Mouse (Mus musculus) G1E (cell line): ENCODE results near the gene Mmrn1. TPM values are rescaled to one million over a fixed set of nuclear protein-coding genes. Genes with fewer than 3 reads are reported as not detected.

Experiments used
- ATAC-seq: 2 replicates; pipeline ENCODE4 v1.8.0; 2016; ENCODE audit warnings: mild to moderate bottlenecking; ENCODE audit not compliant: insufficient number of reproducible peaks, poor library complexity, low FRiP score, severe bottlenecking; ENCODE audit errors: extremely low read depth
- DNase-seq: peaks from one replicate; pipeline ENCODE4 v3.0.0; 2012; ENCODE audit warnings: low spot score
- H3K27me3 ChIP-seq: 2 replicates; pipeline ENCODE4 v1.6.1; 2012; ENCODE audit warnings: mild to moderate bottlenecking, low read length, inconsistent platforms; ENCODE audit not compliant: insufficient read depth
- H3K36me3 ChIP-seq: replicated peaks from 2 replicates; pipeline ENCODE3; 2012; ENCODE audit warnings: mild to moderate bottlenecking, inconsistent platforms
- H3K4me1 ChIP-seq: 2 replicates; pipeline ENCODE4 v1.6.1; 2012; ENCODE audit warnings: low read depth, low read length, inconsistent platforms, mixed read lengths; ENCODE audit not compliant: insufficient read depth
- H3K4me3 ChIP-seq: 2 replicates; pipeline ENCODE4 v1.5.1; 2012; ENCODE audit warnings: low read depth, mild to moderate bottlenecking, inconsistent platforms, low read length, moderate library complexity, mixed read lengths
- H3K9me3 ChIP-seq: replicated peaks from 2 replicates; pipeline ENCODE4 v1.6.1; 2012; ENCODE audit warnings: inconsistent platforms
- CTCF ChIP-seq: IDR thresholded peaks from 2 replicates; pipeline ENCODE4 v1.5.1; 2012; ENCODE audit warnings: low read depth, low read length, inconsistent platforms, mixed read lengths
- GATA1 ChIP-seq: IDR thresholded peaks from 2 replicates; pipeline ENCODE4 v1.6.1; 2012; ENCODE audit warnings: borderline replicate concordance, low read length, inconsistent platforms, mixed read lengths
- GATA2 ChIP-seq: IDR thresholded peaks from 2 replicates; pipeline ENCODE4 v1.6.1; 2012; ENCODE audit warnings: low read depth, low read length, inconsistent platforms, borderline replicate concordance
- POLR2AphosphoS5 ChIP-seq: IDR thresholded peaks from 2 replicates; pipeline ENCODE4 v1.6.1; 2012; ENCODE audit warnings: low read depth, low read length, inconsistent platforms; ENCODE audit not compliant: insufficient replicate concordance
- TAL1 ChIP-seq: conservative IDR thresholded peaks from 2 replicates; pipeline ENCODE4 v1.6.1; 2012; ENCODE audit warnings: low read depth, low read length, inconsistent platforms, mixed read lengths
- polyA plus RNA-seq: library from polyadenylated mRNA; stranded (reverse); fragments of >175 nt; gene quantifications from 2 replicates; pipeline ENCODE4 v1.2.3, GENCODE M21; 2012
- total RNA-seq, 2 experiments: library from RNA; stranded (forward) in 1 of 2; stranded (reverse) in 1 of 2; fragments of 200-1000 nt in 1 of 2; fragments of >200 nt in 1 of 2; fragmentation: Nextera tagmentation in 1 of 2; gene quantifications; 2 replicates each; pipeline ENCODE4 v1.2.3; 2014 to 2017

Gene Mmrn1
- total and polyA plus RNA-seq, 3 experiments, result 0.11 TPM; not detected in 2

DNA sequence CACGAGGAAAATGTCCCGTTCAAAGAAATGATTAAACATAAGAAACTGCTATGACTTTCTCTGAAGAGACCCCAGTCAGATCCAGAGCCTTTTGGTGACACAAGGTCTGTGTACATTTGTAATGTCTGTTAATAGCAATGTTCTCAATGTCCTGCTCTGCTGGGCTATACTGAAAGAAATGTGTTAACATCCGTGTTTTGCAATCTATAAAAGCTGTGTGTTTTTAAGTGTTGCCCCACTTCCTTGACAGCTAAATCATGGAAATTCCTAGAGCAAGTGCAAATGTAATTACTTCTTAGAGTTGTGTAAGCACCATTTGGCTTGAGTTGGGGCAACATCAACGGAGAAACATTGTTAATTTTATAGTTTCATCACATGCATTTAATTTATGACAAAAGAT lies 42.2 kb downstream of the Mmrn1 start:
- Histone ChIP-seq H3K36me3 (no peaks in the 10 kb centered on the region), H3K9me3 (no peaks in the 10 kb centered on the region), H3K4me1 (no peaks in the 10 kb centered on the region), H3K4me3 (no peak overlapping the region), H3K27me3 (0 out of 2 replicates have a peak, but pooled peaks cover 2% of the 10 kb centered on the region)
- ATAC-seq (no peak), DNase-seq (no peak)
- no peak for TF ChIP-seq TAL1
- no peak for TF ChIP-seq CTCF
- no peak for TF ChIP-seq POLR2AphosphoS5
- TF ChIP-seq GATA2, result no peak
- no peak for TF ChIP-seq GATA1

GRCm38 (mm10) chr6:60969407-60969806 lies 44.6 kb downstream of the Mmrn1 start:
- H3K4me1 ChIP-seq, result no peaks in the 10 kb centered on the region
- no peaks in the 10 kb centered on the region for H3K9me3 ChIP-seq
- no peak for ATAC-seq
- no peak overlapping the region for H3K4me3 ChIP-seq
- H3K27me3 ChIP-seq, result 0 out of 2 replicates have a peak, but pooled peaks cover 4% of the 10 kb centered on the region
- no peak for DNase-seq
- TF ChIP-seq GATA2, result no peak
- TF ChIP-seq POLR2AphosphoS5, result no peak
- no peak for TF ChIP-seq TAL1
- no peak for TF ChIP-seq GATA1
- no peaks in the 10 kb centered on the region for H3K36me3 ChIP-seq

GRCm38 (mm10) chr6:60970811-60971210 lies 46.0 kb downstream of the Mmrn1 start:
- no peak for TF ChIP-seq GATA2
- 0 out of 2 replicates have a peak, but pooled peaks cover 4% of the 10 kb centered on the region for H3K27me3 ChIP-seq
- no peaks in the 10 kb centered on the region for H3K9me3 ChIP-seq
- no peaks in the 10 kb centered on the region for H3K36me3 ChIP-seq
- no peak overlapping the region for H3K4me3 ChIP-seq
- H3K4me1 ChIP-seq, result no peaks in the 10 kb centered on the region
- DNase-seq (no peak), ATAC-seq (no peak)

- H3K4me1 ChIP-seq, result no peaks in the 10 kb centered on the region
- H3K4me3 ChIP-seq, result no peak overlapping the region
- ATAC-seq (no peak), DNase-seq (no peak)
- H3K27me3 ChIP-seq, result peaks cover 11% of the 10 kb centered on the region; the same call in 1 of the 2 replicates
- TF ChIP-seq CTCF (no peak), POLR2AphosphoS5 (no peak)
- no peaks in the 10 kb centered on the region for H3K9me3 ChIP-seq
- H3K36me3 ChIP-seq, result no peaks in the 10 kb centered on the region
These were observed 53.8 kb downstream of the Mmrn1 start for GRCm38 (mm10) chr6:60978610-60979009.

GRCm38 (mm10) chr6:60979039-60979438 lies 54.3 kb downstream of the Mmrn1 start:
- no peaks in the 10 kb centered on the region for H3K9me3 ChIP-seq
- ATAC-seq, result no peak
- no peaks in the 10 kb centered on the region for H3K36me3 ChIP-seq
- no peak for DNase-seq
- no peak overlapping the region for H3K4me3 ChIP-seq
- no peaks in the 10 kb centered on the region for H3K4me1 ChIP-seq
- H3K27me3 ChIP-seq, result peaks cover 11% of the 10 kb centered on the region; the same call in 1 of the 2 replicates
- TF ChIP-seq GATA1, result no peak
- TF ChIP-seq POLR2AphosphoS5, result no peak
- TF ChIP-seq GATA2, result no peak
- no peak for TF ChIP-seq TAL1
- TF ChIP-seq CTCF, result no peak

DNA sequence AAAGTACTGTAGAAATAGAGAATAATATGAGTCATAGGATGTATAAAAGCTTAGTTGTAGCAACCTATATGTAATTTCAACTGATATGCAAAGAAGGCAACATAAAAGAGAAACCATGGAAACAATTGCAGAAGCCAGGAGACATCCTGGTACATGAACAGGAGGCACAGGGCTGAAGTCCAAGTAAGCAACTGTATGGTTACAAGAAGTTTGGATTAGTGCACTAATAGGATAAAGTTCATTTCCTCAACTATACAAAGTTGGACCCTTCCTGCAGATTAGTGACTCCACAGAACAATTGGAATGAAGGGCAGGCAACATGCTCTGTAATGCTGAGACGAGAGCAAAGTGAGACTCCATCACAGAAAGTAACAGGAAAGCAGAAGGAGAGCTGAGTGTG lies 59.6 kb downstream of the Mmrn1 start:
- H3K36me3 ChIP-seq, result no peaks in the 10 kb centered on the region
- ATAC-seq (no peak), DNase-seq (no peak)
- H3K9me3 ChIP-seq, result no peaks in the 10 kb centered on the region
- no peak for TF ChIP-seq GATA1
- no peak for TF ChIP-seq POLR2AphosphoS5
- no peak for TF ChIP-seq TAL1
- TF ChIP-seq GATA2, result no peak
- TF ChIP-seq CTCF, result no peak
- H3K4me3 ChIP-seq, result no peak overlapping the region
- H3K27me3 ChIP-seq, result no peaks in the 10 kb centered on the region
- H3K4me1 ChIP-seq, result no peaks in the 10 kb centered on the region

DNA sequence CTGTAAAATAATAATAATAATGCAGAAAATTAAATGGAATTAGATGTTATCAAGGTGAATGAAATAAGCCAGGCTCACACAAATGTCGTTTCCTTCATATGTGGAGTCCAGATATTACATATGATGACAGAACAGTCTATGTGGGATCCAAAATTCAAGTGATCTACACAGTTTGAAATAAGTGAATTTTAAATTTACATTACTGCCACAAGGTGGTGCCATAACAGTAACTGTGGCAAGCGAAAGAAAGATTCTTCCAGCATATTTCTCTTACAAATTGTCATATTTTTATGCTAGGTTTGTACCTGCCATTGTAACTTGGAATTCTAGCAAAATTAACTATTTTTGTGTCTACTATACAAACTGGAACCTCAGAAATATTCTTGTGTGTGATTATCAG lies 61.1 kb downstream of the Mmrn1 start:
- H3K4me1 ChIP-seq, result no peaks in the 10 kb centered on the region
- ATAC-seq (no peak), DNase-seq (no peak)
- no peaks in the 10 kb centered on the region for H3K9me3 ChIP-seq
- H3K27me3 ChIP-seq, result no peaks in the 10 kb centered on the region
- TF ChIP-seq GATA1 (no peak), POLR2AphosphoS5 (no peak), GATA2 (no peak), CTCF (no peak), TAL1 (no peak)
- H3K36me3 ChIP-seq, result no peaks in the 10 kb centered on the region
- H3K4me3 ChIP-seq, result no peak overlapping the region
